Mouse (Mus musculus) ES-CJ7 (cell line): ENCODE measurements around the gene Myl7.
"Not testable (repeated sequence)": the region's sequence is repeated elsewhere in the genome, so short reads cannot be mapped to it uniquely, and the experiment has no call there.

Experiments used
- DNase-seq: peaks from one replicate; pipeline ENCODE4 v3.0.0; 2011; ENCODE audit warnings: low read depth, low spot score

Gene Myl7

DNA sequence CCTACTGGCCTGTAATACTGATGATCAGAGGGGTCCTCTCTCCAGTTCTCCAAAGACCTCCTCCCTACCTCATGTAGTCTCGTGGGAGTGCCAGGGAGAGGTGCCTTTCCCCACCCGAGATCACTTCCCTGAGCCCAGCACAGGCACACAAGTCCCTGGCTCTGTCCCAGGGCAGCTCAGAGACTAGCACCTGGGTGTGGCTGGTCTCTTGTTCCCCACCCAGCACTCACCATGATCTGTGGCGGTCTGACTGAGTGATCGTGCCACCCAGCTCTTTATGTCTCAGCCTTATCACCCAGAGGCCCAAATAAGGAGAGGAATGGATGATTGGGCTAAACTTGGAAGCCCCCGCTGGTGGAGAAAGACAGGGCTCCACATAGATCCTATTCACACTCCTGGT lies at the start of gene Myl7:
Gene Myl7, minus strand, starts transcription at position 252 of the 400 bp plus-strand sequence.
- DNase-seq = peak; percentile 57

DNA sequence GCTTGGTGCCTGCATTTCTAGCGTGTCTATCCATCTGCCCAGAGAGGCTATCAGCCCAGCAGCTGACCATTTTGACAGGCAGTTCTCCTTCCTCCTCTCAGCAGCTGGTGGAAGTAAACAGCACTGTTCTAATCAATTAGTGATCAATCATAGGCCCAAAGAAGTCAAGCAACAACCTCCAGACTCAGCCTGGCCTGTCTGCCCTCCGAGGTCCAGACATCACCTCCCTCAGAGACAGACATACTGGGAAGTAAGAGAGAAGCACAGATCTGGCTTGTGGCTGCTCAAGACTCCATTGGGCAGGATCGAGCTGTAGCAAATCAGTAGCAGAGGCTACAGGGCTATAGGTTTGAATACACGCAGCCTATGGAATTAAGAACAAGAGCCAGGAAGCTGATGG lies 49.2 kb upstream of the Myl7 start:
- no peak for DNase-seq

DNA sequence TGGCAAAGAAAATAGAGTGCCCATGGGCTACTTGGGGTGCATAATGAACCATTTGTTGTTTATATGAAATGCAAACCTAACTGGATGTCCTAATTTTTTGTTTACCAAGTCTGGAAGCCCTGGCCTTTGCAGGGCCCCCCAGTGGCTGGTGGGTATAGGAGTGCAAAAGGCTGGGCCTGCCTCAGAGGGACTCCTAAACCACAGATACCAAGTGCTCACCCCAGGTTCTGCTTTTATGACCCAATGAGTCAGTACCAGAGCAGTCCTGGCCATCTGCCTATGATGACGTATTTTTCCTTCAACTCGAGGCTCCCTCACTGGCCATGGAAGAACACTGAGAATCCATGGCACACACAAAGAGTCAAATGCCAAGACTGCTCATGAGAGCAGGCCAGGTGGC lies 46.5 kb upstream of the Myl7 start:
- DNase-seq = no peak

DNA sequence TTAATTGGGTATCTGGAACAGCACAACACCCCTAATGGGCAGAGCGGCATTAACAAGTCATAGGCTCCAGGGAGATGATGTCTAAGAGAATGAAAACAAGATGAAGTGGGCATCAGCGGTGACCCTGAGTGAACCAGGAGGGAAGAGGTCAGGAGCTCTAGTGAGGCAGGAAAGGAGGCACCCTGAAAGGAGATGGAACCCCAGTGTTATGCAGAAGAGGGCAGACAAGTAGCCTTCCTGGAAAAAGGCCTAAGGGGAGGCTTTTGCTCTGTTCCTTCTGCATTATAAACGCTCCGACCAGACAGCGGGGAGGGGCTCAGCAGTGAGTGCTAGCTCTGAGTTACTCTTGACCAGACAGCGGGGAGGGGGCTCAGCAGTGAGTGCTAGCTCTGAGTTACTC lies 44.4 kb upstream of the Myl7 start:
- DNase-seq = peak; percentile 92

DNA sequence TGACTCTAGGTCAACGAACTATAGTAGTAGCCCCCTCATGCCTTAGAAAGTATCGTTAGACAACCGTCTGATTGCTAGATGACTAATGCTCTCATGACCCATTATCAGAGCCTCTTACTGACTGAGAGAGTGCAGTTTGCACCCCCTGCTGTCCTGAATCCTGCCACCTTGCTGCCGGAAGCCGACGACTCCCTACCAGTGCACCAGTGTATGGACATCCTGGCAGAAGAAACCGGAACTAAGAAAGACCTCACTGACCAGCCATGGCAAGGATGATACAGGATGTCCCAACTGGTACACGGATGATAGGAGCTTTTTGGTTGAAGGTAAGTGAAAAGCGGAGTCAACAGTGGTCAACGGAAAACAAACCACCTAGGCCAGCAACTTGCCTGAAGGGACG lies 35.9 kb upstream of the Myl7 start:
- DNase-seq = not testable (repeated sequence)

DNA sequence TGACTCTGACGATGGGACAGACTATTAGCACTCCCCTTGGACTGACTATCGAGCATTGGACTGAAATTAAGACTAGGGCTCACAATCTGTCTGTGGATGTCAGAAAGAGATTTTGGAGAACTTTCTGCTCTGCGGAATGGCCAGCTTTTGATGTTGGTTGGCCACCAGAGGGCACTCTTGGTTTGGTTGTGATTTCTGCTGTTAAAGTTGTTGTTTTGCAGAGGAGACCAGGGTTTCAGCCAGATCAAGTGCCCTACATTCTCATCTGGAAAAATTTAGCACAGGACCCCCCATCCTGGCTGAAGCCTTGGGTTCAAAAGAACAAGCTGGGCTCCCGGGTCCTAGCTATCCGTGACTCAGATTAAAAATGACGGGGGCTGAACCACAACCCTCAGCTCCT lies 33.4 kb upstream of the Myl7 start:
- DNase-seq = not testable (repeated sequence)

DNA sequence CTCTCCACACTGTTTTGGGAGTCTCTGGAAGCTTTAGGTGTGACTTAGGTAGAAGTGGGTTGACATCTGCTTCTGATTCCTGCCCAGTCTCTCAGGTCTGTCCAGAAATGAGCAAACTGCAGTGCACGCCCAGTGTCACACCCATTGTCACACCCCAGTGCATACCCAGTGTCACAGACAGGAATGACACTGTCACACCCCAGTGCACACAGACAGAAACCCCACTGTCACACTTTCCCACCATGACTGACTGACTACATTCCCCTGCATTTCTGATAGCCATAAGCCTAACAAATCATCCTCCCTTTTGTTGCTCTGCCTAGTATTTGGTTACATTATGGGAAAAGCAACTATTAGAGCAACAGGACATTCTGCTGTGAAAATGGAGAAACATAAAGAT lies 32.0 kb upstream of the Myl7 start:
- no peak for DNase-seq

DNA sequence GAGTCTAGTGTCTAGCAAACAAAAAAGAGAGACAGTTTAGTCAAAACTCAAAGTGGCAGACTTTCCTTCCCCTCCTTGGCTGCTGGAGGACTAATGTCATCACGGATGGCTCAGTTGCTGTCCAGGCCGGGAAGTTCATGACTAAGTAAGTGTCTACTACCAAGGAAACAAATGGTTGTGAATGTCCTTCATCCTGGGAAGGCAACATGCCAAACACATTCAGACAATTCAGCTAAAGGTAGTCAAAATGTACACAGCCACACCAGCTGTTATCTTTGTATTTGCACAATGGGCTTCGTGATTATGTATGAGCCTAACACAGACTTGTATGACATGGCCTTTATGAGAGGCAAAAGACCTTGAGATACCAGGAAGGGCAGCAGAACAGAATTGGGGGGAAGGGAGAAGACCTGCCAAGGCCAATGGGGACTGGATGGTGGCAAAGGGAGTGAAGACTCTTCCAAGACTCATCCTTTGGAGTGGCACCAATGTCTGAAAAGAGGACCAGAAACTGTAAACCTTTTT lies 28.2 kb upstream of the Myl7 start:
- no peak for DNase-seq

DNA sequence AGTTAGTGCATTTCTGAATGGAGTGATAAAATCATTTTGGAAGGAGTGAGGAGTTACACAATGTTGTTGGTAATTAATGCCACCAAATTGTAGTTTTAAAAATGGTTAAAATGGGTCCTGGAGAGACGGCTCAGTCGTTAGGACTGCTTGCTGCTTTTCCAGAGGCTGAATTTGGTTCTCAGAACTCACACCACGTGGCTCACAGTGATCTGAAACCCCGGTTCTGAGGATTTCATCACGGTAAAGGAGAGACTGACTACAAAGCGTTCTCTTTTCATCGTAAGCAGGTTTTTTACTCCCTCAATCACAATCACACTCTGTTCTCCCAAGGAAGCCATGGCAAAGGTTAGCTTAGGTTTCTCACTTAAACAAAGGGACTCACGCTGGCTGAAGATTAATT lies 26.1 kb upstream of the Myl7 start:
- DNase-seq = no peak

DNA sequence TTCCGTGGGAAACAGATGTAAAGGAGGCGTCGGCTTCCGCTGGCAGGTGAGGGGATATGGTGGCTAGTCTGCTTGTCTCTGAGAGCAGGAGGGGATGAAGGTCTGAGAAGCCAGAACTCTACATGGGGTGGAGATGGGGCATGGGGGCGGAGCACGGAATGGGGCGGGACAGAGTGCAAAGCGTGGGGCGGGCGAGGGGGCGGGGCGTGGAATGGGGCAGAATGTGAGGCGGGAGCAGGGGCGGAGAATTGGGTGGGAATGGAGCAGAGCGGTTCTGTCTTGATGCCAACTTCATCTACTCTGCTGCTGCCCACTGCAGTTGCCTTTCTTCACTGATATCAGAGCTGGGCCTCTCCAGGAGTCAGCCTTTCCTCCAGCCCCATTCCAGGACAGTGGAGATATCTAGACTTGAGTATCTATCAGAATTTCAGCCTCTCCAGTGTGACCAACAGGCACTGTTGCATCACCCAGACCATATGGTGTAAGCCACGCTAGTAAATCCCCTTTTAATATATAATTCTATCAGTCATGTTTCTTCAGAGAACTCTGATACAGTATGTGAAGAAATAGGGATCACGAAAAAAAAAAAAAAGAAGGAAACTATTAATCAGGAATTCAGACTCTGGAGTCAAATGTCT lies 21.9 kb upstream of the Myl7 start:
- peak; percentile 70 for DNase-seq

DNA sequence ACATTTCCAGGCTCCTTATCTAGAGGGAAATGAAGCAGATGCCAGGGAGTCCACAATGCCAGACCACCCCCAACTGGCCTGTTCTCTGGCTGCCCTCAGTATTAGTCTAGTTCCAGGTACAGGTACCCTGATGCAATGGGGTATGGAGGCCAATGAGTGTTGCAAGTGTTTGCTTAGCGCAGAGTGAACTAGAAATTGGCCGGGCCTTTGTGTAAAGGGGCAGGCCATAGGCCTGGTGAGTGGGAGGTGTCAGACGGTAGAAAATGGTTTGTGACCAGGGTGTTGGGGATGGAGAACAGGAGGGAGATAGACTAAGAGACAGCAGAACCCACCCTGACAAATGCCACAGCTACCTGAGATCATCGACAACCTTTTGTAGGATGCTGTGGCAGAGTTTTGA lies 21.0 kb upstream of the Myl7 start:
- no peak for DNase-seq

DNA sequence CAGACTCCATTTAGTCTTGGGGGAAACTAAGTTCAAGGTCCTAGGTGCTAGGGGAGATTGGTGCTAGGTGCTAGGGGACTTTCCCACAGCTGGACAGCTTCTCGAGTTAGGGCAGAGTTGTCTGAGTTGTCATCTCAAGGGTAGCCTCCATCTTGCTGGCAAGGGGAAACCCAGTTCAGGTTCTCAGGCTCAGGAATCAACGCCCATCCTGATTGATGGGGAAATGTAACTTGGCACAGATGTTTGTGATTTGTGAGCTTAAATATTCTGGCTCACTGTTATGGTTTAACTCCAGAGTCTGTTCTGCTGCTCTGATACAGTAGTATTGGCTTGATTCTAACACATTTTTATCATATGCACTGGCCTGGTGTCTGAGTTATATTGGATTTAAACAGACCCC lies 19.5 kb upstream of the Myl7 start:
- no peak for DNase-seq

DNA sequence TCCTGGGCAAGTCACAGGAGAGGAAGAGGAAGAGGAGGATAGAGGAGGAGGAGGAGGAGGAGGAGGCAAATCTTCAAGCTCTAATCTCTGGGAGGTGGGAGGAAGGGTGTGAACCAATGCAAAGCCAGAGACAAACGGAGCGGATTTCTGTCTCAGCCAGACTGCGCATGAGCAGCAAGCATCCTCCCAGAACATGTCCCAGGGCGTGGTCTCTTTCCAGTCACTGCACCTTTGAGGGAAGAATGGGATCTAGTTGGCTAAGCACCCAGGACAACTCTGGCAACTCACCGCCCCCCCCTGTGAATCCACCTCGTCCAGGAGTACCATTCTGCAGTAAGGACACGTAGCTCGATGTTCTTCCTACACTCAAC lies 17.6 kb upstream of the Myl7 start:
- peak; percentile 75 for DNase-seq

DNA sequence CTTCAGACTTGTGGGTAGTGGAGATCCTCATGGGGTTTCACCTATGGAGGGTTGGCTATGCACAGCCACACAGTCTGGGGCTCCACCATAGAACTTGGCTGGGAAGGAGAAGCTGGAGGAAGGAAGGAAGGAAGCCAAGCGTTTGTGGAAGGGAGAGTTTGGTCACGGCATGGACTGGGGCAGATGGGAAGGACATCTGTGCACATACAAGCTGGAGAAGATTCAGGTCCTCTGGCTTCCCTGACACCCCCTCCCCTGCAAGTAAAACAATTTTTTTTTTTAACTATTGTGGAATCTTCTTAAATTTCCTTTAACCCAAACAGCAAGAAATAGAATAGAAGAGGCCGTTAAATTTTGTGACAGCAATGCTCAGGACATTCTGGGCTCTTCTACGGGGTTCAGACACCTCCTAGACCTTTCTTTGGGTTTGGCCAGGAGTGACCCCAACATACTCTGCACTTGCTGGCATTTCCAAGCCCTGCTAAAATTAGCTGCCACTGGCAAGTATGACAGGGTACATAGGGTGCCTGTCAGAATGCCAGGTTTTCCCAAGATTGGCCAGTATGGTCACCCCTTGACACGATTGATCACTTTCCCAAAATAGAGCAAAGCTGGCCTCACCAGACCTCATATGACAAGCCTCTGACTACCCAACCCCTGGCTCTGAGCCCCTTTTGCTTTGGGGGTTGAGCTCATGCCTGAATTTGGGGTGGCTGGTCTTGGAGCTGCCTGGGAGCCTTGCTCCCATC lies 17.0 kb upstream of the Myl7 start:
- no peak for DNase-seq

DNA sequence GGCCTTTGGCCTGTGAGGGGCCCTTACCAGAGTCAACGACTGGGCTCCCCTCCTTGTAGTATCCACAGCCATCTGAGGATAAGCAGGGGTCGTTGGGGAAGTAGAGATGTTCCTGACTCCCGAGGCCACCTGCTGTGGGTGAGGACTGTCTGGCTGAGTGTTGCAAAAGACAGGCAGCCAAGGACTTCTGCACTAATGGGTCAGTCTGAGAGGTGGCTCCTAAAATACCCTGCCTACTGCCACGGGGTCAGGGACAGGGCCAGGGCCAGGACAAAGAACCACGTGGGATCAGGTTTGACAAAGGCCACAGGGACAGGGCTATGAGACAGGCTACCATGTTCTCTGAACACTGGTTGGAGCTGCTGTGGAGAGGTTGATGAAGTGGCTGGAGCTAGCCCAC lies 16.4 kb upstream of the Myl7 start:
- DNase-seq = no peak

DNA sequence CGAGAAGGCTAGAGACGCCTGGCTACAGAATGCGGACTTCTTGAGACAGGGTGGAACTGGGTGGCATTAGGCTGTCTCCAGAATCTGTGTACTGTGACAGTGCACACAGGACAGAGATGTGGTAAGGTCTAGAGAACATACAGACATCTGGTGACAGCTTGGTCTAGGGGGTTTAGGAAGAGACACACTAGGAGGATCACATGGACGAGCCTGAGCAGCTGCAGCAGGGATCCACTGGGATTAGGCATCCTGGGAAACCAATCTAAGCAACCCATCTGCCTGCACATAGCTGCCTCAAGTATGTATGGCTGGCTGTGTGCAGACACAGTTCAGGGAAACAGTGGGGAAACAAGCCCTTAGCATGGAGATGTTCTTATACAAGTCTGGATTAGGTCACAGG lies 15.4 kb upstream of the Myl7 start:
- no peak for DNase-seq

DNA sequence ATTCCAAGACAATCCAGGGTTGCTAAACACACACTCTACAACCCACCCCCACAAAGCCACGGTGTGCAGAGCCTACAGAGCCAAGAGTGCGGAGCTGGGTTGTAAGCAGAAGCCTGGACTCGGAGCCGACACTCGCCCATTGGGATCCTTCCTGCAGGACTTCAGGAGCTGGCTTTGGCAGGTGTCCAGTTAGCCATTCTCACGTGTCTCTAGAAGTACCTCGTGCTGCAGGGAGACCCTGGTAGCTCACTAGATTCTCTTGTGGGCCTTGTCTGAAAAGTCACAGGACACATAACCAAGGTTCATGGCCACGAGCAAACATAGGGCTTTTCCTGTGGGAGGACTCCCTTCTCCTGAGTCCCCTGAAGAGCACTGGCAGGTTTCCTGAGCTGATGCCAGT lies 14.7 kb upstream of the Myl7 start:
- DNase-seq = no peak

DNA sequence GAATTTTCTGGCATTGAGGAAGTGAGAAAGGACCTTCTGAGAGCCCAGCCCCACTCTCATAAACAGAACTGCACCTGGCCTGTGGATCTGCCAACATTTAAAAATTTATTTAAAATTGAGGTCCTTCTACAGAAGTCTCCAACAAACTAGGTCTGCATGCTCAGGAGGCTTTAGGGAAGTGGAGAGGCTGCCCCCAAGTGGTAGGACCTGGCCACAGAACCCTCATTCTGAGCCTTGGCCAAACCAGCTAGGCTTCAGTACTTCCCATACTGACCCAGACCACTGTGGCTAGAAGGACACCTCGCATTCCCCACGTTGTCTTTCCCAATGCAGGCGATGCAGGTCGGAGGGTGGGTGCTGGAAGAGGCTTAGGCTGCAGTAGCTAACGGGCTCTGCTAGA lies 14.1 kb upstream of the Myl7 start:
- DNase-seq = peak; percentile 56

DNA sequence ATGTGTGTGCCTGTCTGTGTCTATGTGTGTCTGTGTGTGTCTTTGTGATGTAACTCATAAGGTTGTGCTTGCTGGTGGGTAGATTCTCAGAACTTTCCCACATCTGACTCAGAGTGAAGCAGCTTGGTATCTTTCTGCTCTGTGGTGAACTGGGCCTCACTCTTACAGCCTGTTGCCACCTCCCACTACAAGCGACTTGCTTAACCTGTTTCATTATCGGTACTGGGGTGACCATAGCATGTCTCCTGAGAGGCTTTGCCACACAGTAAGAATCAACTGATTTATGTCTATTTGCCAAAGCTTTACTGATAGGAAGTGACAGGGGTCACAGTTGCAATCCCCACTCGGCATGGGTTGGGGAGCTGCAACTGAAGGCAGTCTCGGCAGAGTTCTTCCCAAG lies 10.1 kb upstream of the Myl7 start:
- no peak for DNase-seq

DNA sequence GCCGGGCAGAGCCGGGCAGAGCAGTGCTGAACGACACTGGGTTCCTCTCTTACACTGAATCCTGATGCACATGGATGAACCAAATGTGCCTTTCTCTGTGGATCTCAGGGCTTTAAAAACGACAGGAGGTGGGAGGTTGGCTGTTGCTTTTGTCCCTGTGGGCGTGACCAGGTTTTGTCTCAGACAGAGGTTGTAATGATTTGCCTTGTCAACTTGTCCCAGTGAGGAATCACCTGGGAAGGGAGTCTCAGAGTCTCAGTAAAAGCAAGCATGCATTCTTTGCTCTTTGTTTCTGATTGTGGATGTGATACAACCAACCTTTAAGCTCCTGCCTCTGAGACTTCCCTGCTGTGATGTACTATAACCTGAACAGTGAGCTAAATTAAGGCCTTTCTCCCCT lies 8.5 kb upstream of the Myl7 start:
- no peak for DNase-seq

DNA sequence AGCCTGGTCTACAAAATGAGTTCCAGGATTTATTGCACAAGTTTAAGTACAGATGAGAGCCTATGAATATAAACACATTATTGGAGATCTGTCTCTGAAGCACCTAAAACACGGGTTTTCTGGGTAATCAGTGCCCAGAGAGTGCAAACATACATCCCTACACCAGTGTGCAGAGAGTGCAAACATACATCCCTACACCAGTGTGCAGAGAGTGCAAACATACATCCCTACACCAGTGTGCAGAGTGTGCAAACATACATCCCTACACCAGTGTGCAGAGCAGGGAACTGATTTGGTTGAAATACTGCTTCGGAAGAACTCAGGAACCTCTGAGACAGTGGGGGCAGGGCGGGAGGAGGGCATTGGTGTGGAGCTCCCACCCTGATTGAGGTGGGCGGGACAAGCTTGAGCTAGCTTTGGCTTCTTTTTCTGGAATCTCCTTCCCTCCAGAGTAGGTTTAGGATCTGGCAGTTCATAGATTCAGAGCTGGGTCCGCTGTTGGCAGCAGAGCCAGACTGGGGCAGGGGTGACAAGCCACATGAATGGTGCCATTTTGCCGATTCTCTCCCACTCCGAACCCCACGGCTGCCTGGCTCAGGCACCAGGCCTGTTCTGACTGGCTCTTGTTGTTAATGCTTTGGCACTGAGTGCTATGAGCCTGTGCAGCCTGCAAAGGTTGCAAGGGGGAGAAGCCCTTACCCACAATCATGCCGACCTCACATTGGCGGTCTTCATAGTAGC lies 7.4 kb upstream of the Myl7 start:
- no peak for DNase-seq

DNA sequence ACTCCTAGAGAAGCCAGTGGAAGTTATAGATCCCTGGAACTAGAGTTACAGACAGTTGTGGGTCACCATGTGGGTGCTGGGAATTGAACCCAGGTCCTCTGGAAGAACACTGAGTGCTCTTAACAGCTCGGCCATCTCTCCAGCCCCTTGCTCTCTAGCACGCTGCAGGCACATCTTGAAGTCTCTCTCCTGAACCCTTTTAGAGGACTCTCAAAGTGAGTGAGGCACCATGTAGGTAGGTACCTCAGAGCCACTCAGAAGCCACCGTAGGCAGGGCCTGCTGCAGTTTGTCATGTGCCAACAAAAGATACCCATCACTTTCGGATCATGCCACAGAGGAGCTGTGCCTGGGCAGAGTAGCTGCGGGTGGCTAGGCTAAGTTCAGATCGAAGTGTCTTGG lies 6.3 kb upstream of the Myl7 start:
- DNase-seq = no peak

DNA sequence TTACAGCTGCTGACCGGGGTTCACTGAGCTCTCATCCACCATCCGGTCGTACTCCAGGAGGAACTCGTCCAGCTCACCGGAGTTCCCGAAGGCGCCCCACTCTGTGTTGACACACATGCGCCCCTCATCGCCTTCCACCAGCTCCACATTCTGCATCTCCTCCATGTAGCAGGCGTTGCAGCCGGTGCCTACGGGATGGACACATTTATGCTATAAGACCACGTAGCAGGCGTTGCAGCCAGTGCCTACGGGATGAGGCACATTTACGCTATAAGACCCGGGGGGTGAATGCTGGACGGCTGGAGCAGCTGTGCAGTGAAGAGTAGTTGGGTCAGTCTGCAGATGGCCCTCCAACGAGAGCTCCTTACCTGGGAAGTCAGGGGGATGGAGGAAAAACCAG lies 5.8 kb upstream of the Myl7 start:
- DNase-seq = no peak
